In genomic region chr13:15664580-15665201, GRCm38 (mm10) we compare ENCODE assay signal across 12 mouse cellular contexts.
DNase-seq lines count a peak whose midpoint lies in the region; ATAC-seq and TF ChIP-seq lines count a peak whose summit lies in the region.
"Had no signal": no experiment of that assay in that cellular context is flagged by ENCODE, and none has a peak within 500 bp of the region (broad histone marks: within the 10 kb centered on the region; RNA-seq: fewer than 3 reads in every experiment).

No protein-coding gene starts in this region.

- H3K4me3 ChIP-seq in heart, postnatal 0 days (ENCODE audit: low read depth, low read length), result no peak overlapping the region
- no peak overlapping the region for H3K4me3 ChIP-seq in midbrain, embryonic 15.5 days
- H3K4me3 ChIP-seq in midbrain, postnatal 0 days (ENCODE audit: low read depth, low read length), result no peak overlapping the region
- H3K4me3 ChIP-seq: embryonic facial prominence, embryonic 15.5 days; lung, embryonic 15.5 days had no signal

- TF ChIP-seq CTCF in heart, postnatal 0 days (IDR thresholded peaks at IDR 0.05; ENCODE audit: low read depth), result no peak
- TF ChIP-seq CTCF in midbrain, postnatal 0 days (IDR thresholded peaks at IDR 0.05), result no peak

- no peaks in the 10 kb centered on the region for H3K9me3 ChIP-seq in heart, postnatal 0 days (replicated peaks; ENCODE audit: control insufficient read depth, low read length)
- H3K9me3 ChIP-seq in midbrain, embryonic 15.5 days, result no peaks in the 10 kb centered on the region
- H3K9me3 ChIP-seq in midbrain, postnatal 0 days (ENCODE audit: low read length), result no peaks in the 10 kb centered on the region
- H3K9me3 ChIP-seq: embryonic facial prominence, embryonic 15.5 days; lung, embryonic 15.5 days had no signal

- H3K27me3 ChIP-seq in heart, postnatal 0 days (ENCODE audit: control insufficient read depth, insufficient read depth, low read length), result peaks cover 29% of the 10 kb centered on the region; the same call in 1 of the 2 replicates
- no peaks in the 10 kb centered on the region for H3K27me3 ChIP-seq in midbrain, embryonic 15.5 days (replicated peaks)
- H3K27me3 ChIP-seq in midbrain, postnatal 0 days (ENCODE audit: insufficient read depth, low read length), result no peaks in the 10 kb centered on the region
- H3K27me3 ChIP-seq: embryonic facial prominence, embryonic 15.5 days; lung, embryonic 15.5 days had no signal

- H3K27ac ChIP-seq in heart, postnatal 0 days (ENCODE audit: low read depth), result no peak overlapping the region
- no peak overlapping the region for H3K27ac ChIP-seq in midbrain, embryonic 15.5 days
- no peak overlapping the region; the same call in 1 of the 2 replicates for H3K27ac ChIP-seq in midbrain, postnatal 0 days (ENCODE audit: low read depth, low read length)
- H3K27ac ChIP-seq: embryonic facial prominence, embryonic 15.5 days; lung, embryonic 15.5 days had no signal

- WGBS in heart, postnatal 0 days, result 23% methylated on average over 7 of the region's 7 CpGs
- WGBS in midbrain, embryonic 15.5 days, result 34% methylated on average over 7 of the region's 7 CpGs
- 22% methylated on average over 7 of the region's 7 CpGs for WGBS in midbrain, postnatal 0 days

- no peak overlapping the region for H3K4me2 ChIP-seq in heart, postnatal 0 days (ENCODE audit: low read depth, low read length)
- no peak overlapping the region for H3K4me2 ChIP-seq in midbrain, embryonic 15.5 days
- no peak overlapping the region for H3K4me2 ChIP-seq in midbrain, postnatal 0 days (ENCODE audit: low read depth, low read length, poor library complexity, severe bottlenecking)
- H3K4me2 ChIP-seq: embryonic facial prominence, embryonic 15.5 days; lung, embryonic 15.5 days had no signal

- ATAC-seq in heart, postnatal 0 days (ENCODE audit: insufficient read depth, low read depth), result peak; percentile 60
- peak; percentile 70 for ATAC-seq in midbrain, embryonic 15.5 days (replicated peaks)
- ATAC-seq in midbrain, postnatal 0 days (ENCODE audit: low FRiP score), result no peak
- ATAC-seq: activated CD4-positive, CD25-positive, alpha-beta regulatory T cell, adult 4 months had no signal

- peak; percentile 42 for DNase-seq in heart, postnatal 0 days (ENCODE audit: low spot score)
- no peak for DNase-seq in heart, adult 8-10 months (ENCODE audit: low spot score)
- DNase-seq in midbrain, postnatal 0 days (ENCODE audit: low spot score), result no peak
- DNase-seq in heart, postnatal 10 days, result peak; percentile 23 to 29
- peak; percentile 5 for DNase-seq in yolk sac, embryonic 10.5 days (ENCODE audit: low spot score)
- DNase-seq in adipocyte (ENCODE audit: low spot score), result no peak
- DNase-seq in left cerebral cortex, postnatal 25 days (ENCODE audit: low spot score in 2 of 2), result no peak
- DNase-seq: thymus, adult 18-20 months had no signal

- H3K36me3 ChIP-seq in heart, postnatal 0 days (replicated peaks; ENCODE audit: control insufficient read depth, insufficient read depth, low read length), result no peaks in the 10 kb centered on the region
- H3K36me3 ChIP-seq in midbrain, embryonic 15.5 days (replicated peaks), result no peaks in the 10 kb centered on the region
- no peaks in the 10 kb centered on the region for H3K36me3 ChIP-seq in midbrain, postnatal 0 days (ENCODE audit: insufficient read depth, low read length)

- H3K4me1 ChIP-seq in heart, postnatal 0 days (ENCODE audit: control insufficient read depth, insufficient read depth), result peaks cover 7% of the 10 kb centered on the region; the same call in 1 of the 2 replicates
- no peaks in the 10 kb centered on the region; the same call in 1 of the 2 replicates for H3K4me1 ChIP-seq in midbrain, embryonic 15.5 days
- no peaks in the 10 kb centered on the region for H3K4me1 ChIP-seq in midbrain, postnatal 0 days (ENCODE audit: insufficient read depth, low read length)
- H3K4me1 ChIP-seq: lung, embryonic 15.5 days had no signal

- intact Hi-C loops in heart, postnatal 10 days (cut with DNase I), result no loop called here
- intact Hi-C loops in left cerebral cortex, postnatal 25 days (cut with DNase I), result no loop called here

- no peak overlapping the region for H3K9ac ChIP-seq in heart, postnatal 0 days (replicated peaks; ENCODE audit: low read depth, low read length)
- no peak overlapping the region for H3K9ac ChIP-seq in midbrain, embryonic 15.5 days
- no peak overlapping the region for H3K9ac ChIP-seq in midbrain, postnatal 0 days (replicated peaks; ENCODE audit: low read length, poor library complexity, severe bottlenecking)
- H3K9ac ChIP-seq: embryonic facial prominence, embryonic 15.5 days; lung, embryonic 15.5 days had no signal

- no peak for TF ChIP-seq EP300 in heart, postnatal 0 days (IDR thresholded peaks at IDR 0.05; ENCODE audit: low read depth)

Comparison
In these comparisons a context has a peak if more than half of its experiments do, and no peak if none do; other contexts are left out.
1. DNase-seq: peak in heart, postnatal 0 days (single experiment), heart, postnatal 10 days (2 of 2) and yolk sac, embryonic 10.5 days (single experiment); none in heart, adult 8-10 months (single experiment), midbrain, postnatal 0 days (single experiment), adipocyte (single experiment) and left cerebral cortex, postnatal 25 days (0 of 2).